Comparison of ENCODE assay signal across 18 mouse cellular contexts in the genomic region with DNA sequence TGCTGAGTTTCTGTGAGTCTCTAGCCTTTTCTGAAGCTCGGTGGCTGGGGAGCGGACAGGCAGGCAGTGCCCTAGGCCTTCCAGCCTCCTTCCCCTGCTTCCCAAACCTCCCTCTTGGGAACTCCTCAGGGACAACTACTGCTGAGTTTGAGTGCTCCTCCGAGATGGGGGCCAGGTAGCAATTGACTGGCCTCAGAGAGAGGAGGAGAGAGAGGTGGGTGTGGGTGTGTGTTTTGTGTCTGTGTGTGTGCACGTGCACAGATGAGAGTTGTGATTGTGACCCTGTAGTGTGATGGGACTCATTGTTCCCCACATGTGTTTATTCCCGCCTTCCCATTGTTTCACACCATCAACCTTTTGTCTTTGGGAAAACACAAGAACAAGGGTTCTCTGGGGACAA. TPM values are rescaled to one million over a fixed set of nuclear protein-coding genes. Genes with fewer than 3 reads are reported as not detected.
DNase-seq lines count a peak whose midpoint lies in the region; ATAC-seq and TF ChIP-seq lines count a peak whose summit lies in the region.
"Had no signal": no experiment of that assay in that cellular context is flagged by ENCODE, and none has a peak within 500 bp of the region (broad histone marks: within the 10 kb centered on the region; RNA-seq: fewer than 3 reads in every experiment).

No protein-coding gene starts in this region.

- WGBS in hindbrain, embryonic 10.5 days: 74% methylated on average over 5 of the region's 5 CpGs
- 70% methylated on average over 5 of the region's 5 CpGs for WGBS in hindbrain, embryonic 16.5 days
- 78% methylated on average over 5 of the region's 5 CpGs for WGBS in midbrain, embryonic 10.5 days
- WGBS in midbrain, embryonic 11.5 days: 84% methylated on average over 5 of the region's 5 CpGs
- 96% methylated on average over 5 of the region's 5 CpGs for WGBS in thymus, adult 2 months

- no peaks in the 10 kb centered on the region for H3K4me1 ChIP-seq in hindbrain, embryonic 10.5 days (replicated peaks)
- no peaks in the 10 kb centered on the region for H3K4me1 ChIP-seq in hindbrain, embryonic 16.5 days (ENCODE audit: control insufficient read depth, insufficient read depth, low read depth, low read length)
- no peaks in the 10 kb centered on the region for H3K4me1 ChIP-seq in midbrain, embryonic 10.5 days
- no peaks in the 10 kb centered on the region for H3K4me1 ChIP-seq in midbrain, embryonic 11.5 days (ENCODE audit: control insufficient read depth, insufficient read depth, low read length)
- peaks cover 10% of the 10 kb centered on the region; the same call in 1 of the 2 replicates for H3K4me1 ChIP-seq in thymus, adult 2 months (replicated peaks; ENCODE audit: control insufficient read depth, insufficient read depth, low read length)
- H3K4me1 ChIP-seq: embryonic facial prominence, embryonic 10.5 days had no signal

- H3K9me3 ChIP-seq in hindbrain, embryonic 10.5 days: no peaks in the 10 kb centered on the region
- no peaks in the 10 kb centered on the region for H3K9me3 ChIP-seq in hindbrain, embryonic 16.5 days (ENCODE audit: control insufficient read depth, low read length)
- H3K9me3 ChIP-seq in midbrain, embryonic 10.5 days (replicated peaks): no peaks in the 10 kb centered on the region
- H3K9me3 ChIP-seq in midbrain, embryonic 11.5 days (ENCODE audit: control insufficient read depth, low read length): no peaks in the 10 kb centered on the region
- H3K9me3 ChIP-seq: embryonic facial prominence, embryonic 10.5 days had no signal

- H3K4me3 ChIP-seq in hindbrain, embryonic 10.5 days: no peak overlapping the region
- H3K4me3 ChIP-seq in hindbrain, embryonic 16.5 days (ENCODE audit: low read length): no peak overlapping the region
- no peak overlapping the region for H3K4me3 ChIP-seq in midbrain, embryonic 10.5 days
- no peak overlapping the region for H3K4me3 ChIP-seq in midbrain, embryonic 11.5 days (ENCODE audit: low read depth, low read length)
- H3K4me3 ChIP-seq in thymus, adult 2 months (ENCODE audit: control insufficient read depth, insufficient read depth, low read length): no peak overlapping the region
- H3K4me3 ChIP-seq: embryonic facial prominence, embryonic 10.5 days had no signal

- DNase-seq in heart, adult 11 months: peak; percentile 83
- DNase-seq in heart, adult 9 months (ENCODE audit: low spot score in 2 of 2): no peak
- DNase-seq in hindbrain, embryonic 10.5 days (ENCODE audit: low spot score): no peak
- DNase-seq in midbrain, embryonic 10.5 days (ENCODE audit: low spot score): no peak
- DNase-seq in midbrain, embryonic 11.5 days (ENCODE audit: low spot score, missing footprints): no peak
- DNase-seq in thymus, adult 2 months: no peak
- DNase-seq: adrenal gland, adult 2 months; adrenal gland, postnatal 25 days; cerebellum, adult 2 months; cerebellum, postnatal 10 days; gastrocnemius, postnatal 14 days; heart, postnatal 14 days; kidney, adult 11 months had no signal

- TF ChIP-seq CTCF in thymus, adult 2 months (IDR thresholded peaks at IDR 0.05; ENCODE audit: borderline replicate concordance, control insufficient read depth, extremely low read depth, insufficient read depth, low read length, poor library complexity): no peak

- TF ChIP-seq POLR2A in thymus, adult 2 months (IDR thresholded peaks at IDR 0.05; ENCODE audit: control insufficient read depth, extremely low read depth, insufficient read depth, low read length, poor library complexity): no peak

- no peaks in the 10 kb centered on the region for H3K27me3 ChIP-seq in hindbrain, embryonic 10.5 days (ENCODE audit: insufficient read depth, poor library complexity, severe bottlenecking)
- H3K27me3 ChIP-seq in hindbrain, embryonic 16.5 days (replicated peaks; ENCODE audit: control insufficient read depth, insufficient read depth, low read length): no peaks in the 10 kb centered on the region
- no peaks in the 10 kb centered on the region for H3K27me3 ChIP-seq in midbrain, embryonic 10.5 days (ENCODE audit: low read depth, poor library complexity, severe bottlenecking)
- H3K27me3 ChIP-seq in midbrain, embryonic 11.5 days (ENCODE audit: control insufficient read depth, insufficient read depth, low read length): no peaks in the 10 kb centered on the region
- no peaks in the 10 kb centered on the region for H3K27me3 ChIP-seq in thymus, adult 2 months (ENCODE audit: control insufficient read depth, insufficient read depth, low read length)
- H3K27me3 ChIP-seq: CH12.LX had no signal

- peaks cover 95% of the 10 kb centered on the region for H3K36me3 ChIP-seq in hindbrain, embryonic 10.5 days
- peaks cover 51% of the 10 kb centered on the region for H3K36me3 ChIP-seq in hindbrain, embryonic 16.5 days (ENCODE audit: control insufficient read depth, insufficient read depth, low read length)
- peaks cover 94% of the 10 kb centered on the region for H3K36me3 ChIP-seq in midbrain, embryonic 10.5 days
- H3K36me3 ChIP-seq in midbrain, embryonic 11.5 days (ENCODE audit: control insufficient read depth, insufficient read depth, low read length): peaks cover 42% of the 10 kb centered on the region
- peaks cover 74% of the 10 kb centered on the region for H3K36me3 ChIP-seq in thymus, adult 2 months (ENCODE audit: control insufficient read depth, insufficient read depth, low read length)

- no peak overlapping the region for H3K9ac ChIP-seq in hindbrain, embryonic 16.5 days (ENCODE audit: low read depth, low read length)
- no peak overlapping the region for H3K9ac ChIP-seq in midbrain, embryonic 11.5 days (ENCODE audit: low read length)

- no peak overlapping the region for H3K4me2 ChIP-seq in hindbrain, embryonic 16.5 days (ENCODE audit: low read length)
- H3K4me2 ChIP-seq in midbrain, embryonic 11.5 days: no peak overlapping the region

- ATAC-seq in hindbrain, embryonic 16.5 days: no peak
- no peak for ATAC-seq in midbrain, embryonic 11.5 days (ENCODE audit: low FRiP score)
- ATAC-seq: forebrain, embryonic 16.5 days had no signal

- peak overlapping the region; percentile 62 for H3K27ac ChIP-seq in hindbrain, embryonic 10.5 days
- no peak overlapping the region for H3K27ac ChIP-seq in hindbrain, embryonic 16.5 days (ENCODE audit: low read depth, low read length)
- 0 out of 2 replicates have a peak overlapping the region, but pooled peaks have one; percentile 38 for H3K27ac ChIP-seq in midbrain, embryonic 10.5 days (replicated peaks)
- no peak overlapping the region for H3K27ac ChIP-seq in midbrain, embryonic 11.5 days (ENCODE audit: low read depth, low read length)
- no peak overlapping the region for H3K27ac ChIP-seq in thymus, adult 2 months (ENCODE audit: control insufficient read depth, insufficient read depth, low read length)
- H3K27ac ChIP-seq: embryonic facial prominence, embryonic 10.5 days; hindbrain, postnatal 0 days had no signal

RNA-seq across cellular contexts. Expression of a gene that starts 36.1 kb away (rescaled TPM):
- polyA plus RNA-seq in hindbrain, embryonic 10.5 days (2016; fragmentation: Nextera tagmentation; extraction: Ambion mirVana): 16.2 and 17.0 TPM in 2 replicates
- polyA plus RNA-seq in hindbrain, embryonic 16.5 days (2015; fragmentation: Nextera tagmentation; extraction: Ambion mirVana): 6.9 and 7.3 TPM in 2 replicates
- 14.3 and 16.7 TPM in 2 replicates for polyA plus RNA-seq in midbrain, embryonic 10.5 days (2016; fragmentation: Nextera tagmentation; extraction: Ambion mirVana)
- polyA plus RNA-seq in midbrain, embryonic 11.5 days (2014; fragmentation: Nextera tagmentation; extraction: Ambion mirVana): 20.2 and 21.0 TPM in 2 replicates
- 126 and 131 TPM in 2 replicates for polyA plus RNA-seq in thymus, adult 2 months (2012; rRNA removed)

RNA-seq across cellular contexts. Expression of a gene that starts 44.4 kb away (rescaled TPM):
- 2,236 and 2,265 TPM in 2 replicates for polyA plus RNA-seq in hindbrain, embryonic 10.5 days (2016; fragmentation: Nextera tagmentation; extraction: Ambion mirVana)
- polyA plus RNA-seq in hindbrain, embryonic 16.5 days (2015; fragmentation: Nextera tagmentation; extraction: Ambion mirVana): 2,423 and 2,704 TPM in 2 replicates
- 2,205 and 2,316 TPM in 2 replicates for polyA plus RNA-seq in midbrain, embryonic 10.5 days (2016; fragmentation: Nextera tagmentation; extraction: Ambion mirVana)
- polyA plus RNA-seq in midbrain, embryonic 11.5 days (2014; fragmentation: Nextera tagmentation; extraction: Ambion mirVana): 2,316 and 2,383 TPM in 2 replicates
- polyA plus RNA-seq in thymus, adult 2 months (2012; rRNA removed): 3,947 and 4,074 TPM in 2 replicates

RNA-seq across cellular contexts. Expression of a gene that starts 52.6 kb away (rescaled TPM):
- polyA plus RNA-seq in hindbrain, embryonic 10.5 days (2016; fragmentation: Nextera tagmentation; extraction: Ambion mirVana): 25.7 and 28.6 TPM in 2 replicates
- polyA plus RNA-seq in hindbrain, embryonic 16.5 days (2015; fragmentation: Nextera tagmentation; extraction: Ambion mirVana): 8.2 and 10.7 TPM in 2 replicates
- polyA plus RNA-seq in midbrain, embryonic 10.5 days (2016; fragmentation: Nextera tagmentation; extraction: Ambion mirVana): 24.3 and 25.0 TPM in 2 replicates
- polyA plus RNA-seq in midbrain, embryonic 11.5 days (2014; fragmentation: Nextera tagmentation; extraction: Ambion mirVana): 19.7 TPM in 2 replicates
- 65.3 and 76.2 TPM in 2 replicates for polyA plus RNA-seq in thymus, adult 2 months (2012; rRNA removed)

Comparison
In these comparisons a context has a peak if more than half of its experiments do, and no peak if none do; other contexts are left out.
1. H3K27ac ChIP-seq: peak in hindbrain, embryonic 10.5 days (single experiment) and midbrain, embryonic 10.5 days (single experiment); none in hindbrain, embryonic 16.5 days (single experiment), midbrain, embryonic 11.5 days (single experiment) and thymus, adult 2 months (single experiment).